Mouse (Mus musculus) large intestine, adult 2 months (tissue): ENCODE results near the gene Zrsr1. TPM values are rescaled to one million over a fixed set of nuclear protein-coding genes. Genes with fewer than 3 reads are reported as not detected.

Source experiments
- DNase-seq: peaks from one replicate; pipeline ENCODE4 v3.0.0-alpha.2; 2012; ENCODE audit warnings: low read depth, low spot score
- WGBS: fragments of 180-500 bp; shearing (Covaris S2); methylation state at CpG from one replicate; pipeline ENCODE4 v1.1.7; 2018; 5-methylcytosine and 5-hydroxymethylcytosine counted together
- polyA plus RNA-seq: library from polyadenylated mRNA; depleted of rRNA; stranded (reverse); fragments of >200 nt; gene quantifications from 2 replicates; pipeline ENCODE4 v1.2.3, GENCODE M21; 2012

Gene Zrsr1
- polyA plus RNA-seq, 1 experiment = 1.4 TPM

- 98% methylated on average over 1 of the region's 1 CpGs for WGBS
- no peak for DNase-seq
Observed at GRCm38 (mm10) chr11:22970546-22970945, 1.3 kb upstream of the Zrsr1 start.

- no peak for DNase-seq
- 55% methylated on average over 45 of the region's 46 CpGs for WGBS
Observed at GRCm38 (mm10) chr11:22972746-22973526, 1.1 kb downstream of the Zrsr1 start.

GRCm38 (mm10) chr11:22973599-22973998 is 1.8 kb downstream of the Zrsr1 start:
- 51% methylated on average over 14 of the region's 14 CpGs for WGBS
- no peak for DNase-seq

GRCm38 (mm10) chr11:22978215-22978614 is 6.4 kb downstream of the Zrsr1 start:
- DNase-seq = no peak
- 83% methylated on average over 3 of the region's 3 CpGs for WGBS

- 73% methylated on average over 1 of the region's 1 CpGs for WGBS
- DNase-seq = no peak
Observed at GRCm38 (mm10) chr11:22978711-22979110, 6.9 kb downstream of the Zrsr1 start.

- no peak for DNase-seq
- 55% methylated on average over 1 of the region's 1 CpGs for WGBS
Observed at GRCm38 (mm10) chr11:22979221-22979620, 7.4 kb downstream of the Zrsr1 start.

- WGBS = 21% methylated on average over 4 of the region's 4 CpGs
- DNase-seq = no peak
Observed at GRCm38 (mm10) chr11:22981041-22981440, 9.2 kb downstream of the Zrsr1 start.

GRCm38 (mm10) chr11:22981543-22981950 is 9.7 kb downstream of the Zrsr1 start:
- WGBS = 1% methylated on average over 12 of the region's 12 CpGs
- DNase-seq = no peak

GRCm38 (mm10) chr11:22981984-22982757 is 10.4 kb downstream of the Zrsr1 start, which contains the start of the genes Gm28048 and Commd1:
Gene Gm28048 (minus strand): TSS chr11:22982090.
Gene Commd1 (minus strand): TSS chr11:22982382.
- no peak for DNase-seq
- WGBS = 3% methylated on average over 42 of the region's 42 CpGs

- no peak for DNase-seq
- WGBS = 70% methylated on average over 6 of the region's 6 CpGs
Observed at GRCm38 (mm10) chr11:22982846-22983245, 11.0 kb downstream of the Zrsr1 start.

- DNase-seq = no peak
- WGBS = 73% methylated on average over 3 of the region's 3 CpGs
Observed at GRCm38 (mm10) chr11:22985510-22985909, 13.7 kb downstream of the Zrsr1 start.

GRCm38 (mm10) chr11:22987357-22987756 is 15.6 kb downstream of the Zrsr1 start:
- 24% methylated on average over 2 of the region's 2 CpGs for WGBS
- DNase-seq = no peak

GRCm38 (mm10) chr11:22989786-22990185 is 18.0 kb downstream of the Zrsr1 start:
- no peak for DNase-seq
- WGBS = 34% methylated on average over 1 of the region's 1 CpGs

GRCm38 (mm10) chr11:22990393-22991126 is 18.8 kb downstream of the Zrsr1 start, which contains the start of gene Cct4:
Gene Cct4 (plus strand): TSS chr11:22990519.
- no peak for DNase-seq
- WGBS = under 1% methylated on average over 66 of the region's 66 CpGs

GRCm38 (mm10) chr11:22991218-22991835 is 19.5 kb downstream of the Zrsr1 start:
- no peak for DNase-seq
- WGBS = 4% methylated on average over 14 of the region's 14 CpGs

GRCm38 (mm10) chr11:22994271-22994670 is 22.5 kb downstream of the Zrsr1 start:
- no peak for DNase-seq
- WGBS = 77% methylated on average over 2 of the region's 2 CpGs

GRCm38 (mm10) chr11:22995461-22995860 is 23.7 kb downstream of the Zrsr1 start:
- 90% methylated on average over 4 of the region's 4 CpGs for WGBS
- no peak for DNase-seq

GRCm38 (mm10) chr11:22998308-22998707 is 26.5 kb downstream of the Zrsr1 start:
- no peak for DNase-seq
- WGBS = 53% methylated on average over 1 of the region's 1 CpGs

GRCm38 (mm10) chr11:23005276-23005675 is 33.5 kb downstream of the Zrsr1 start:
- 86% methylated on average over 1 of the region's 1 CpGs for WGBS
- DNase-seq = no peak

- no peak for DNase-seq
- 5% methylated on average over 6 of the region's 6 CpGs for WGBS
Observed at GRCm38 (mm10) chr11:23007166-23007480, 35.3 kb downstream of the Zrsr1 start.
